Mouse (Mus musculus) liver, adult 2 months (tissue): ENCODE measurements around the gene Gm28035. TPM values are rescaled to one million over a fixed set of nuclear protein-coding genes. Genes with fewer than 3 reads are reported as not detected.
A peak's percentile ranks its signal among the peaks of the same experiment; 100 is the strongest.

Experiments
- DNase-seq: peaks from one replicate; pipeline ENCODE4 v3.0.0-alpha.2; 2011; ENCODE audit warnings: low read depth, low spot score; ENCODE audit errors: extremely low read depth
- H3K27ac ChIP-seq: fragments of 200-500 bp; replicated peaks from 2 replicates; pipeline ENCODE4 v1.5.1; 2012; ENCODE audit warnings: low read depth, mild to moderate bottlenecking, control low read depth, inconsistent platforms, low read length; ENCODE audit not compliant: insufficient read depth
- H3K27me3 ChIP-seq: fragments of 200-500 bp; 2 replicates; pipeline ENCODE4 v1.6.1; 2012; ENCODE audit warnings: mild to moderate bottlenecking, moderate library complexity, low read length, inconsistent platforms; ENCODE audit not compliant: control insufficient read depth, insufficient read depth
- H3K36me3 ChIP-seq: fragments of 200-500 bp; 2 replicates; pipeline ENCODE4 v1.6.1; 2012; ENCODE audit warnings: low read length, inconsistent platforms; ENCODE audit not compliant: control insufficient read depth, insufficient read depth
- H3K4me1 ChIP-seq: fragments of 200-500 bp; 2 replicates; pipeline ENCODE4 v1.6.1; 2011; ENCODE audit warnings: low read length; ENCODE audit not compliant: control insufficient read depth, insufficient read depth
- H3K4me3 ChIP-seq: fragments of 200-500 bp; 2 replicates; pipeline ENCODE4 v1.5.1; 2011; ENCODE audit warnings: low read depth, mild to moderate bottlenecking, control low read depth, low read length, moderate library complexity; ENCODE audit not compliant: insufficient read depth
- H3K79me2 ChIP-seq: fragments of 200-500 bp; 2 replicates; pipeline ENCODE4 v1.6.1; 2012; ENCODE audit warnings: inconsistent platforms, mild to moderate bottlenecking, low read length, moderate library complexity; ENCODE audit not compliant: control insufficient read depth, insufficient read depth
- H3K9ac ChIP-seq: fragments of 200-500 bp; 2 replicates; pipeline ENCODE4 v1.6.1; 2012; ENCODE audit warnings: low read depth, mild to moderate bottlenecking, control low read depth, inconsistent platforms, low read length
- CTCF ChIP-seq: fragments of 200-500 bp; IDR thresholded peaks from 2 replicates; pipeline ENCODE4 v1.5.1; 2011; ENCODE audit warnings: low read depth, low read length, control low read depth
- POLR2A ChIP-seq: fragments of 200-500 bp; IDR thresholded peaks from 2 replicates; pipeline ENCODE4 v1.6.1; 2011; ENCODE audit warnings: low read length, control low read depth; ENCODE audit not compliant: insufficient read depth; ENCODE audit errors: extremely low read depth
- WGBS: fragments of 180-500 bp; shearing (Covaris S2); methylation state at CpG from one replicate; pipeline ENCODE4 v1.1.7; 2018; 5-methylcytosine and 5-hydroxymethylcytosine counted together
- polyA plus RNA-seq: library from polyadenylated mRNA; depleted of rRNA; stranded (reverse); fragments of >200 nt; gene quantifications from 2 replicates; pipeline ENCODE4 v1.2.3, GENCODE M21; 2012; rRNA removed
- total RNA-seq: library from RNA; depleted of rRNA; stranded (reverse); fragments of >200 nt; gene quantifications from 2 replicates; pipeline ENCODE4 v1.2.3, GENCODE M21; 2014; rRNA removed

The Gm28035 gene
- total and polyA plus RNA-seq, 2 experiments = 5.1 to 8.6 TPM

DNA sequence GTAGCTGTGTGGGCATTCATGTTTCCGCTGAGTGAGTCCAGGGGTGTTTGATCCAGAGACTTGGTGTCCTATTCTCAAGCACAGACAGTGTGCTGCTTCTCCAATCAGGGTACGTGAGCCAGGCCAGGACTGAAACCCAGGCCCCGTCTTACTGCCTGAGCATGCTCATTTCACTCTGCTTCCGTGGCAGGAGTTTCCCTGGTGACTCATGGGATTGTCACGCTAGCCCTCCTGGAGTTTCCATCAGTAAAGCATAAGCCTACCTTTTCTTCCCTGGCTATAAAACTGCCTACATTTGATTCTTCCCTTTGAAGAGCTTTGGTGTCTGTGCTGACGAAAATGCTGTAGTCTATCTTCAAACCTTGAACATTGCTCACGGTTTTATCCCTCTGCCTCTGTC lies 82.7 kb downstream of the Gm28035 start:
- Histone ChIP-seq H3K27me3 (no peaks in the 10 kb centered on the region), H3K79me2 (no peaks in the 10 kb centered on the region), H3K4me3 (no peak overlapping the region), H3K36me3 (peaks cover 42% of the 10 kb centered on the region), H3K9ac (no peak overlapping the region), H3K27ac (no peak overlapping the region), H3K4me1 (no peaks in the 10 kb centered on the region)
- DNase-seq = no peak
- TF ChIP-seq POLR2A = no peak
- no peak for TF ChIP-seq CTCF
- WGBS = 91% methylated on average over 7 of the region's 7 CpGs

DNA sequence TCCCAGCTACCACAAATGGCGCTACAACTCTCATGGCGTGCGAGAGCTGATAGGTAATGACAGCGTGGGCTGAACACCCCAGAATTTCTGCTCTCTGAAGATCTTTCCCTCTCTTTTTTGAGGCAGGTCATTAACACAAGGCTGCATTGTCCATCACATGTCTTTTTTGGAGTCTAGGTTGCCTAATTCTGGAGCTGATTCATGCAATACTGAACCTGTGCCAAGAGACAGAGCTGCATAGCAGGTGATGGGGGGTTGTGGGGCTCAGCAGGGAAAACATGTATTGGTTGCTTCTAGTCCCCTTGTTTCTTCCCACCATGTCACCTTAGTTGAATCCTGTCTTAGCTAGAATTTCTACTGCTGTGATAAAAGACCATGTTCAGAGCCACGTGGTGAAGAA lies 84.9 kb downstream of the Gm28035 start:
- peaks cover 42% of the 10 kb centered on the region for H3K36me3 ChIP-seq
- TF ChIP-seq CTCF (no peak), POLR2A (no peak)

DNA sequence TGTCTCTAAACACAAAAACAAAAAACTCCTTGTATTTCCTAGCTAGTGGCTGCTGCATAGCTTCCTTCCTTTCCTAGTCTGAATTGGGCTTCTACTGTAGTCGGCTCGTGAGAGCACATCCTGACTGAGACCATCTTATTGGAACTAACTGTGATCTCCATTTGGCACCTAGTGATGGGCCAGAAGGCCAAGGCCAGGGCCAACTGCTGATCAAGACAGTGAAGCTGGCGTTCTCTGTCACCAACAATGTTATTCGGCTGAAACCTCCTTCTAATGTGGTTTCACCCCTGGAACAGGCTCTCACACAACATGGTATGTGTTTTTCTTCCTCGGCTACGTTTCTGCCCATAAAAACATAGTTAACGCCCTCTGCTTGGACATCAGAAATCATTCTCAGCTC lies 86.9 kb downstream of the Gm28035 start:
- H3K79me2 ChIP-seq = no peaks in the 10 kb centered on the region
- no peak overlapping the region for H3K9ac ChIP-seq
- H3K4me1 ChIP-seq = no peaks in the 10 kb centered on the region
- H3K27me3 ChIP-seq = no peaks in the 10 kb centered on the region
- no peak overlapping the region for H3K27ac ChIP-seq
- peaks cover 44% of the 10 kb centered on the region for H3K36me3 ChIP-seq
- DNase-seq = no peak
- H3K4me3 ChIP-seq = no peak overlapping the region
- WGBS = 92% methylated on average over 7 of the region's 7 CpGs
- TF ChIP-seq POLR2A = no peak
- TF ChIP-seq CTCF = no peak

More for the DNA sequence above, 84.9 kb downstream of the Gm28035 start:
- Histone ChIP-seq H3K4me1 (no peaks in the 10 kb centered on the region), H3K27me3 (no peaks in the 10 kb centered on the region), H3K27ac (no peak overlapping the region), H3K4me3 (no peak overlapping the region), H3K9ac (no peak overlapping the region), H3K79me2 (no peaks in the 10 kb centered on the region)
- peak; percentile 21 for DNase-seq
- 95% methylated on average over 5 of the region's 5 CpGs for WGBS

- H3K36me3 ChIP-seq = peaks cover 38% of the 10 kb centered on the region
- 73% methylated on average over 3 of the region's 3 CpGs for WGBS
- H3K9ac ChIP-seq = no peak overlapping the region
- H3K27ac ChIP-seq = no peak overlapping the region
- H3K4me1 ChIP-seq = no peaks in the 10 kb centered on the region
- DNase-seq = no peak
- no peaks in the 10 kb centered on the region for H3K79me2 ChIP-seq
- H3K27me3 ChIP-seq = no peaks in the 10 kb centered on the region
- no peak overlapping the region for H3K4me3 ChIP-seq
- no peak for TF ChIP-seq POLR2A
- TF ChIP-seq CTCF = no peak
Measured at GRCm38 (mm10) chr2:30328791-30329190, 88.4 kb downstream of the Gm28035 start.

Other genes with a start within 250 kb of the Gm28035 start
- 5.5 and 7.5 TPM in 2 replicates for gene Wdr34, start 191.7 kb upstream of the Gm28035 start, total RNA-seq
- 9.7 and 10.3 TPM in 2 replicates for gene Wdr34, start 191.7 kb upstream of the Gm28035 start, polyA plus RNA-seq
- gene Set, start 183.2 kb upstream of the Gm28035 start, total RNA-seq = 64.2 and 85.1 TPM in 2 replicates
- gene Set, start 183.2 kb upstream of the Gm28035 start, polyA plus RNA-seq = 25.9 and 26.3 TPM in 2 replicates
- 0.40 and 0.74 TPM in 2 replicates for gene Pkn3, start 162.9 kb upstream of the Gm28035 start, total RNA-seq
- gene Pkn3, start 162.9 kb upstream of the Gm28035 start, polyA plus RNA-seq = 0.96 and 1.5 TPM in 2 replicates
- 16.8 and 26.1 TPM in 2 replicates for gene Zdhhc12, start 146.9 kb upstream of the Gm28035 start, total RNA-seq
- gene Zdhhc12, start 146.9 kb upstream of the Gm28035 start, polyA plus RNA-seq = 48.9 and 53.4 TPM in 2 replicates
- 7.1 and 9.5 TPM in 2 replicates for gene Zer1, start 116.0 kb upstream of the Gm28035 start, total RNA-seq
- gene Zer1, start 116.0 kb upstream of the Gm28035 start, polyA plus RNA-seq = 25.4 and 27.1 TPM in 2 replicates
- 25.8 and 26.6 TPM in 2 replicates for gene Tbc1d13, start 106.8 kb upstream of the Gm28035 start, total RNA-seq
- gene Tbc1d13, start 106.8 kb upstream of the Gm28035 start, polyA plus RNA-seq = 36.3 and 42.6 TPM in 2 replicates
- gene Endog, start 69.1 kb upstream of the Gm28035 start, total RNA-seq = 78.7 and 101 TPM in 2 replicates
- 122 and 132 TPM in 2 replicates for gene Endog, start 69.1 kb upstream of the Gm28035 start, polyA plus RNA-seq
- 12.9 and 13.1 TPM in 2 replicates for gene Spout1, start 62.1 kb upstream of the Gm28035 start, total RNA-seq
- 14.0 and 14.9 TPM in 2 replicates for gene Spout1, start 62.1 kb upstream of the Gm28035 start, polyA plus RNA-seq
- gene Kyat1, start 34.7 kb upstream of the Gm28035 start, total RNA-seq = 169 and 184 TPM in 2 replicates
- 267 and 378 TPM in 2 replicates for gene Kyat1, start 34.7 kb upstream of the Gm28035 start, polyA plus RNA-seq
- 8.5 and 14.0 TPM in 2 replicates for gene Lrrc8a, start 2.9 kb upstream of the Gm28035 start, total RNA-seq
- 22.6 and 24.1 TPM in 2 replicates for gene Lrrc8a, start 2.9 kb upstream of the Gm28035 start, polyA plus RNA-seq
- 87.4 and 97.7 TPM in 2 replicates for gene Phyhd1, start 25.6 kb downstream of the Gm28035 start, total RNA-seq
- gene Phyhd1, start 25.6 kb downstream of the Gm28035 start, polyA plus RNA-seq = 154 and 158 TPM in 2 replicates
- gene Gm28038, start 40.5 kb downstream of the Gm28035 start, total RNA-seq = not detected in 2 replicates
- not detected in 2 replicates for gene Gm28038, start 40.5 kb downstream of the Gm28035 start, polyA plus RNA-seq
- 12.2 and 14.7 TPM in 2 replicates for gene Dolk, start 45.8 kb downstream of the Gm28035 start, total RNA-seq
- gene Dolk, start 45.8 kb downstream of the Gm28035 start, polyA plus RNA-seq = 20.3 and 20.6 TPM in 2 replicates
- 4.1 and 6.2 TPM in 2 replicates for gene Nup188, start 45.8 kb downstream of the Gm28035 start, total RNA-seq
- gene Nup188, start 45.8 kb downstream of the Gm28035 start, polyA plus RNA-seq = 6.0 and 9.6 TPM in 2 replicates
- gene Sh3glb2, start 118.8 kb downstream of the Gm28035 start, total RNA-seq = 23.3 and 23.5 TPM in 2 replicates
- 50.0 and 62.0 TPM in 2 replicates for gene Sh3glb2, start 118.8 kb downstream of the Gm28035 start, polyA plus RNA-seq
- 30.7 and 37.2 TPM in 2 replicates for gene Miga2, start 123.7 kb downstream of the Gm28035 start, total RNA-seq
- gene Miga2, start 123.7 kb downstream of the Gm28035 start, polyA plus RNA-seq = 46.5 and 52.2 TPM in 2 replicates
- 8.9 and 11.2 TPM in 2 replicates for gene Dolpp1, start 151.7 kb downstream of the Gm28035 start, total RNA-seq
- 44.8 and 47.3 TPM in 2 replicates for gene Dolpp1, start 151.7 kb downstream of the Gm28035 start, polyA plus RNA-seq
- 9.2 and 24.3 TPM in 2 replicates for gene Crat, start 175.2 kb downstream of the Gm28035 start, total RNA-seq
- gene Crat, start 175.2 kb downstream of the Gm28035 start, polyA plus RNA-seq = 65.2 and 92.6 TPM in 2 replicates
- gene Ptpa, start 175.5 kb downstream of the Gm28035 start, total RNA-seq = 18.3 and 25.1 TPM in 2 replicates
- 48.9 and 54.3 TPM in 2 replicates for gene Ptpa, start 175.5 kb downstream of the Gm28035 start, polyA plus RNA-seq
- gene Ier5l, start 233.7 kb downstream of the Gm28035 start, total RNA-seq = 0.54 and 0.55 TPM in 2 replicates
- gene Ier5l, start 233.7 kb downstream of the Gm28035 start, polyA plus RNA-seq = 1.1 TPM in 2 replicates